Mouse (Mus musculus): ENCODE data around the gene Slc35d3. TPM values are rescaled to one million over a fixed set of nuclear protein-coding genes. Genes with fewer than 3 reads are reported as not detected.
A peak's percentile ranks its signal among the peaks of the same experiment; 100 is the strongest.

The Slc35d3 gene
- total and polyA plus RNA-seq, 2 experiments from 2014 or later = 0.05 TPM; not detected in 1

GRCm38 (mm10) chr10:19811436-19812172 lies 39.7 kb downstream of the Slc35d3 start:
- Histone ChIP-seq H3K4me2 (ENCODE audit: low read depth, low read length) (peak overlapping the region; percentile 7; the same call in 1 of the 2 replicates), H3K4me3 (ENCODE audit: low read depth, low read length) (no peak overlapping the region), H3K9ac (replicated peaks; ENCODE audit: low read depth, low read length) (no peak overlapping the region), H3K9me3 (replicated peaks; ENCODE audit: control insufficient read depth, low read length) (no peaks in the 10 kb centered on the region), H3K36me3 (replicated peaks; ENCODE audit: control insufficient read depth, insufficient read depth, low read length) (no peaks in the 10 kb centered on the region), H3K27me3 (ENCODE audit: control insufficient read depth, insufficient read depth, low read length) (no peaks in the 10 kb centered on the region), H3K4me1 (ENCODE audit: control insufficient read depth, insufficient read depth) (peaks cover 29% of the 10 kb centered on the region), H3K27ac (ENCODE audit: low read depth) (no peak overlapping the region)
- ATAC-seq (ENCODE audit: insufficient read depth, low read depth) = no peak
- DNase-seq (ENCODE audit: low spot score) = peak; percentile 15
- TF ChIP-seq CTCF (IDR thresholded peaks at IDR 0.05; ENCODE audit: low read depth) (peak; percentile 39), EP300 (IDR thresholded peaks at IDR 0.05; ENCODE audit: low read depth) (no peak)
- WGBS = 21% methylated on average over 9 of the region's 9 CpGs

- no peaks in the 10 kb centered on the region for H3K4me1 ChIP-seq (ENCODE audit: control insufficient read depth, insufficient read depth)
- no peak overlapping the region for H3K4me3 ChIP-seq (ENCODE audit: low read depth, low read length)
- WGBS = 72% methylated on average over 7 of the region's 7 CpGs
- TF ChIP-seq EP300 (IDR thresholded peaks at IDR 0.05; ENCODE audit: low read depth) (no peak), CTCF (IDR thresholded peaks at IDR 0.05; ENCODE audit: low read depth) (no peak)
- no peak overlapping the region for H3K9ac ChIP-seq (replicated peaks; ENCODE audit: low read depth, low read length)
- H3K27me3 ChIP-seq (ENCODE audit: control insufficient read depth, insufficient read depth, low read length) = no peaks in the 10 kb centered on the region
- no peak overlapping the region for H3K4me2 ChIP-seq (ENCODE audit: low read depth, low read length)
- no peaks in the 10 kb centered on the region for H3K9me3 ChIP-seq (replicated peaks; ENCODE audit: control insufficient read depth, low read length)
- DNase-seq (ENCODE audit: low spot score) (no peak), ATAC-seq (ENCODE audit: insufficient read depth, low read depth) (no peak)
- H3K27ac ChIP-seq (ENCODE audit: low read depth) = no peak overlapping the region
- H3K36me3 ChIP-seq (replicated peaks; ENCODE audit: control insufficient read depth, insufficient read depth, low read length) = no peaks in the 10 kb centered on the region
Measured at GRCm38 (mm10) chr10:19804763-19805162, 46.5 kb downstream of the Slc35d3 start.

GRCm38 (mm10) chr10:19802958-19803357 lies 48.3 kb downstream of the Slc35d3 start:
- H3K4me2 ChIP-seq (ENCODE audit: low read depth, low read length) = no peak overlapping the region
- no peaks in the 10 kb centered on the region for H3K36me3 ChIP-seq (replicated peaks; ENCODE audit: control insufficient read depth, insufficient read depth, low read length)
- no peaks in the 10 kb centered on the region for H3K27me3 ChIP-seq (ENCODE audit: control insufficient read depth, insufficient read depth, low read length)
- no peak for TF ChIP-seq CTCF (IDR thresholded peaks at IDR 0.05; ENCODE audit: low read depth)
- TF ChIP-seq EP300 (IDR thresholded peaks at IDR 0.05; ENCODE audit: low read depth) = no peak
- no peaks in the 10 kb centered on the region for H3K9me3 ChIP-seq (replicated peaks; ENCODE audit: control insufficient read depth, low read length)
- ATAC-seq (ENCODE audit: insufficient read depth, low read depth) = no peak
- WGBS = 69% methylated on average over 7 of the region's 7 CpGs
- H3K4me3 ChIP-seq (ENCODE audit: low read depth, low read length) = no peak overlapping the region
- no peaks in the 10 kb centered on the region for H3K4me1 ChIP-seq (ENCODE audit: control insufficient read depth, insufficient read depth)
- DNase-seq (ENCODE audit: low spot score) = no peak
- no peak overlapping the region for H3K9ac ChIP-seq (replicated peaks; ENCODE audit: low read depth, low read length)
- no peak overlapping the region for H3K27ac ChIP-seq (ENCODE audit: low read depth)

Other genes with a start within 250 kb of the Slc35d3 start
- gene Il22ra2, start 229.5 kb downstream of the Slc35d3 start, total RNA-seq (2014; rRNA removed; ENCODE audit: low replicate concordance) = not detected in 2 replicates
- not detected in 2 replicates for gene Il22ra2, start 229.5 kb downstream of the Slc35d3 start, polyA plus RNA-seq (2015; fragmentation: Nextera tagmentation; extraction: Ambion mirVana)
- gene Il20ra, start 138.9 kb downstream of the Slc35d3 start, total RNA-seq (2014; rRNA removed; ENCODE audit: low replicate concordance) = not detected in 2 replicates
- not detected in 2 replicates for gene Il20ra, start 138.9 kb downstream of the Slc35d3 start, polyA plus RNA-seq (2015; fragmentation: Nextera tagmentation; extraction: Ambion mirVana)
- 21.8 and 24.2 TPM in 2 replicates for gene Pex7, start 56.2 kb upstream of the Slc35d3 start, total RNA-seq (2014; rRNA removed; ENCODE audit: low replicate concordance)
- 43.5 and 46.7 TPM in 2 replicates for gene Pex7, start 56.2 kb upstream of the Slc35d3 start, polyA plus RNA-seq (2015; fragmentation: Nextera tagmentation; extraction: Ambion mirVana)
- gene Map3k5, start 83.0 kb upstream of the Slc35d3 start, total RNA-seq (2014; rRNA removed; ENCODE audit: low replicate concordance) = 10.7 and 10.8 TPM in 2 replicates
- 2.2 and 2.5 TPM in 2 replicates for gene Map3k5, start 83.0 kb upstream of the Slc35d3 start, polyA plus RNA-seq (2015; fragmentation: Nextera tagmentation; extraction: Ambion mirVana)

Measured in heart, postnatal 0 days (tissue).